Mouse (Mus musculus) testis, adult 2 months (tissue): ENCODE data around the gene Nudc. TPM values are rescaled to one million over a fixed set of nuclear protein-coding genes. Genes with fewer than 3 reads are reported as not detected.

Experiments
- H3K27ac ChIP-seq: fragments of 200-500 bp; 2 replicates; pipeline ENCODE4 v1.5.1; 2012; ENCODE audit warnings: low read depth, low read length; ENCODE audit not compliant: control insufficient read depth, insufficient read depth
- H3K27me3 ChIP-seq: fragments of 200-500 bp; 2 replicates; pipeline ENCODE4 v1.6.1; 2012; ENCODE audit warnings: mild to moderate bottlenecking, low read length, moderate library complexity; ENCODE audit not compliant: control insufficient read depth, insufficient read depth
- H3K36me3 ChIP-seq: fragments of 200-500 bp; 2 replicates; pipeline ENCODE4 v1.6.1; 2012; ENCODE audit warnings: mild to moderate bottlenecking, low read length; ENCODE audit not compliant: control insufficient read depth, insufficient read depth
- H3K4me1 ChIP-seq: fragments of 200-500 bp; 2 replicates; pipeline ENCODE4 v1.6.1; 2012; ENCODE audit warnings: low read length; ENCODE audit not compliant: control insufficient read depth, insufficient read depth
- H3K4me3 ChIP-seq: fragments of 200-500 bp; 2 replicates; pipeline ENCODE4 v1.5.1; 2012; ENCODE audit warnings: low read depth, mild to moderate bottlenecking, low read length, moderate library complexity, mixed read lengths; ENCODE audit not compliant: control insufficient read depth
- CTCF ChIP-seq: fragments of 200-500 bp; IDR thresholded peaks from 2 replicates; pipeline ENCODE4 v1.5.1; 2012; ENCODE audit warnings: low read depth, mild to moderate bottlenecking, inconsistent platforms, low read length, moderate library complexity; ENCODE audit not compliant: control insufficient read depth, insufficient read depth, insufficient replicate concordance
- POLR2A ChIP-seq: fragments of 200-500 bp; IDR thresholded peaks from 2 replicates; pipeline ENCODE4 v1.6.1; 2012; ENCODE audit warnings: low read depth, mild to moderate bottlenecking, inconsistent platforms, low read length, moderate library complexity; ENCODE audit not compliant: control insufficient read depth
- polyA plus RNA-seq: library from polyadenylated mRNA; depleted of rRNA; stranded (reverse); fragments of >200 nt; gene quantifications from 2 replicates; pipeline ENCODE4 v1.2.3, GENCODE M21; 2012

Nudc gene
- polyA plus RNA-seq, 1 experiment = 104 TPM

DNA sequence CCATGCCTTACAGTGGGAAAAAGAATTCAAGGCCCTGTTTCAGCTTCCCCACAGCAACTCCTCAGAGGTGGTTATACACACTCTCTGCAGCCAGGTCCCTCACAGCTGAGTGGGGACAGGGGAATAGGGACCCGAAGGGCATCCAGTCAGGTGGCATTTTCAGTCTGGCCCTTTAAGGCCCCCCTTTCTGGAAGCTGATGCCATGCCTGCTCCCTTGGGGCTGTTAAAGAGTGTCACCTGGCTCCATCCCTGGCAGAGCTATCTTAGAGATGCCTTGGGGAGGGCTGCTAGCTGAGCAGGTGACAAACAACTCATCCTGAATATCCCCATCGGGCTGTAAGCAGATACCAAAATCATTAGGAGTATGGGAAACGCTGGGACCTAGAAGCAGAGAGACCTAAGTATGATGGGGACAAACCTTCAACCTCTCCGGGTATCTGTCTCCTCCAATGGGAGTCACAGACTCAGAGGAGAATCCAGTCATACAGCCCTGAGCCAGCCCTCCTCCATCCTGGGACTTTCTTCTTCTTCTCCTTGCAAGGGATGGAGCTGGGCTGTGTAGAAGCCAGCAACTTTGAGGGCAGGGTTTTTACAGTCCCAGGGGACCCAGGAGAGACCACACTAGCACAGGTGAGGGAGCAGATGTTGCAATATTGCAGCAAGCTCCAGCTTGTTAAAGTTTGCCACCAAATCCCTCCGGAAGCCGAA is 48.9 kb downstream of the Nudc start:
- Histone ChIP-seq H3K36me3 (no peaks in the 10 kb centered on the region), H3K4me3 (no peak overlapping the region), H3K27me3 (no peaks in the 10 kb centered on the region; the same call in 1 of the 2 replicates), H3K4me1 (peaks cover 16% of the 10 kb centered on the region), H3K27ac (no peak overlapping the region)
- TF ChIP-seq POLR2A (no peak), CTCF (no peak)

- Histone ChIP-seq H3K4me3 (no peak overlapping the region), H3K4me1 (peaks cover 18% of the 10 kb centered on the region), H3K36me3 (no peaks in the 10 kb centered on the region), H3K27me3 (no peaks in the 10 kb centered on the region; the same call in 1 of the 2 replicates), H3K27ac (no peak overlapping the region)
- TF ChIP-seq POLR2A = no peak
Observed at GRCm38 (mm10) chr4:133495711-133496110, 50.1 kb downstream of the Nudc start.

- H3K27ac ChIP-seq = no peak overlapping the region
- TF ChIP-seq CTCF (no peak), POLR2A (no peak)
- no peak overlapping the region for H3K4me3 ChIP-seq
- no peaks in the 10 kb centered on the region for H3K36me3 ChIP-seq
- H3K4me1 ChIP-seq = peaks cover 18% of the 10 kb centered on the region
- H3K27me3 ChIP-seq = no peaks in the 10 kb centered on the region; the same call in 1 of the 2 replicates
Observed at GRCm38 (mm10) chr4:133494867-133495266, 50.9 kb downstream of the Nudc start.

DNA sequence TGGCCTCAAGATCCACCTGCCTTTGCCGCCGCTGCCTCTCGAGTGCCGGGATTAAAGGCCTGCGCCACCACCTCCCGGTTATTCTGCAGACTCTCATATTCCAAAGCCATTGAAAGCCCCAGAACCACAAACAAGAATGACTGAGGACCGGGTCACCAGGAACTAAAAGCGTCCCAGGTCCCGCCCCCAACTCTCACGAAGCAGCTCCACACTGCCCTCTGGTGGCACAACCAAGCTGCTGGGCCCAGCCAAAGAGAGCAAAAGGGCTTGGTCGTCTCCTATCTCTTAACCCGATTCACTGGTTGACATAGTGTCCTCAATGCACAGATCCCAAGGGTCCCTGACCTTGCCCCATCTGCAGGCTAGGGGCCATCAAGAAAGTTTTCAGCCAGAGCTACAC is 51.4 kb downstream of the Nudc start:
- peaks cover 18% of the 10 kb centered on the region for H3K4me1 ChIP-seq
- H3K27me3 ChIP-seq = no peaks in the 10 kb centered on the region; the same call in 1 of the 2 replicates

DNA sequence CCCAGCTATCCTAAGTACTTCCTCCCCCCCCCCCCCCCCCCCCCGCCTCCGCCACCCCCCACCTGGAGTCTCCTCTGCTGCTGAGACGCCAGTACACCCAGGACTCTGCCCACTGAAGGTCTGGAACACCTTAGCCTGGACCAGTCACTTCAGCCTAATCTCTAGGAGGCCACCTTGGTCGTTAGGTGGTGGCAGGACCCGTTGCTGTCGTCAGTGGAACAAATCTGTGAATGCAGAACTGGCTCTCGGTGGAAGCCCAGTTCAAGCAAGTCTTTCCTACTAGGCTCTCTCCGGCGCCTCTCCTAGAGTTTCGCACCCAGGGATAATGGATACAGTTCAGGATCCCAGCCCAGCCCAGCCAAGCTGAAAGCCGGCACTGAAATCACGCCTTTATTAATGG is 51.9 kb downstream of the Nudc start:
- Histone ChIP-seq H3K4me3 (peak overlapping the region; percentile 74), H3K4me1 (peaks cover 18% of the 10 kb centered on the region), H3K36me3 (no peaks in the 10 kb centered on the region), H3K27ac (peak overlapping the region; percentile 55; the same call in 1 of the 2 replicates), H3K27me3 (no peaks in the 10 kb centered on the region; the same call in 1 of the 2 replicates)
- no peak for TF ChIP-seq CTCF
- TF ChIP-seq POLR2A = no peak

More for the DNA sequence above, 51.4 kb downstream of the Nudc start:
- TF ChIP-seq CTCF = peak; percentile 87
- TF ChIP-seq POLR2A = no peak
- Histone ChIP-seq H3K36me3 (no peaks in the 10 kb centered on the region), H3K27ac (0 out of 2 replicates have a peak overlapping the region, but pooled peaks have one; percentile 12), H3K4me3 (peak overlapping the region; percentile 74)

- Histone ChIP-seq H3K27me3 (no peaks in the 10 kb centered on the region), H3K4me3 (no peak overlapping the region), H3K4me1 (peaks cover 11% of the 10 kb centered on the region), H3K27ac (no peak overlapping the region), H3K36me3 (no peaks in the 10 kb centered on the region)
- TF ChIP-seq CTCF (no peak), POLR2A (no peak)
Observed at GRCm38 (mm10) chr4:133491800-133492199, 54.0 kb downstream of the Nudc start.

DNA sequence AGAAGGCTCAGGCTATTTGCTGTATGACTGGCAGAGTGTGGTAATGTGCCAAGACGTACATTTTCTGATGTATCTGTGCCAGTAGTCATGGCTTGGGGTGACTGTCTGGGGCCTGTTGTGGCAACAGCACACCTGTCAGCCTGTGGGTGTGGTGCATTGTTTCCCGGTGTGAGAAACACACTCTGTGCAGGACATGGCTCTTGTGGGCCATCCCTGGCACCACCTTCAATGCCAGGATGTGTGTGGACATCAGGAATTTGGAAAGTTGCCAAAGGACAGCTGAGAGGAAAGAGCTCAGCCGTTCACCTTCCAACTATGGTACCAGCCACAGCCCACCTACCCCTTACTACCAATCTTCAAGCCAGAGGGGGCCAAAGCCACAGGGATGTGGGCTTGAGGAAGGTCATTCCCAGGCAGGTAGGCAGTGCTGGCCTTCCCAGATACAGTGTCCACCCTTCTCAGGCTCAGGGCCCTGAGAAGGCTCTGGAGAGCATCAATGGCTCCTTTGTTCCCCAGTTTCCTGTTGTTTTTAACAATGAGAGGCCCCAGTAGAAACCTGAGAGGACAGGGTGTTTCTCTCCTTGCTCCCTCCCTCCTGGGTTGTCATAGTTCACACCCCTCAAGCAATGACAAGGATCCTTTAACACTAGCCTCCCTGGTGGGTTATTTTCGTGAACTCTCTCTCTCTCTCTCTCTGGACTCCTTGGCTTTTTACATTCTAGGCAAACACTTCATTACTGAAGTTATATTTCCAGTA is 56.1 kb downstream of the Nudc start:
- no peak overlapping the region for H3K4me3 ChIP-seq
- H3K27ac ChIP-seq = no peak overlapping the region
- TF ChIP-seq CTCF (no peak), POLR2A (no peak)
- peaks cover 17% of the 10 kb centered on the region for H3K4me1 ChIP-seq
- H3K27me3 ChIP-seq = no peaks in the 10 kb centered on the region
- no peaks in the 10 kb centered on the region for H3K36me3 ChIP-seq
